Mouse (Mus musculus): ENCODE data around the gene Spsb4. TPM values are rescaled to one million over a fixed set of nuclear protein-coding genes. Genes with fewer than 3 reads are reported as not detected.

Spsb4 gene
- polyA plus RNA-seq, 1 experiment from 2014 or later, result 6.1 TPM

- WGBS, result 82% methylated on average over 7 of the region's 7 CpGs
- H3K4me3 ChIP-seq (ENCODE audit: low read depth, low read length), result no peak overlapping the region
- H3K27me3 ChIP-seq (ENCODE audit: control insufficient read depth, insufficient read depth, low read length), result no peaks in the 10 kb centered on the region
- TF ChIP-seq EP300 (optimal IDR thresholded peaks at IDR 0.05) (no peak), CTCF (IDR thresholded peaks at IDR 0.05; ENCODE audit: low read depth) (no peak)
- no peak overlapping the region for H3K4me2 ChIP-seq (replicated peaks; ENCODE audit: low read depth)
- H3K9ac ChIP-seq (ENCODE audit: low read length), result no peak overlapping the region
- H3K27ac ChIP-seq (replicated peaks), result no peak overlapping the region
- H3K9me3 ChIP-seq (ENCODE audit: control insufficient read depth, low read length), result no peaks in the 10 kb centered on the region
- DNase-seq (ENCODE audit: low spot score), result no peak
- H3K36me3 ChIP-seq (ENCODE audit: control insufficient read depth, insufficient read depth, low read length), result no peaks in the 10 kb centered on the region
- no peaks in the 10 kb centered on the region for H3K4me1 ChIP-seq (replicated peaks; ENCODE audit: control insufficient read depth, insufficient read depth)
- ATAC-seq (ENCODE audit: low FRiP score, low TSS enrichment), result no peak
These were observed 18.0 kb upstream of the Spsb4 start for GRCm38 (mm10) chr9:97036656-97037055.

- Histone ChIP-seq H3K36me3 (ENCODE audit: control insufficient read depth, insufficient read depth, low read length) (no peaks in the 10 kb centered on the region), H3K9ac (ENCODE audit: low read length) (no peak overlapping the region), H3K4me1 (replicated peaks; ENCODE audit: control insufficient read depth, insufficient read depth) (no peaks in the 10 kb centered on the region), H3K9me3 (ENCODE audit: control insufficient read depth, low read length) (no peaks in the 10 kb centered on the region), H3K27me3 (ENCODE audit: control insufficient read depth, insufficient read depth, low read length) (no peaks in the 10 kb centered on the region), H3K4me2 (replicated peaks; ENCODE audit: low read depth) (no peak overlapping the region), H3K4me3 (ENCODE audit: low read depth, low read length) (no peak overlapping the region), H3K27ac (replicated peaks) (no peak overlapping the region)
- no peak for DNase-seq (ENCODE audit: low spot score)
- 76% methylated on average over 12 of the region's 12 CpGs for WGBS
- no peak for ATAC-seq (ENCODE audit: low FRiP score, low TSS enrichment)
- TF ChIP-seq CTCF (IDR thresholded peaks at IDR 0.05; ENCODE audit: low read depth) (no peak), EP300 (optimal IDR thresholded peaks at IDR 0.05) (no peak)
These were observed 8.7 kb upstream of the Spsb4 start for GRCm38 (mm10) chr9:97027361-97027760.

GRCm38 (mm10) chr9:97026006-97026405 is 7.4 kb upstream of the Spsb4 start:
- ATAC-seq (ENCODE audit: low FRiP score, low TSS enrichment) (no peak), DNase-seq (ENCODE audit: low spot score) (no peak)
- TF ChIP-seq CTCF (IDR thresholded peaks at IDR 0.05; ENCODE audit: low read depth) (no peak), EP300 (optimal IDR thresholded peaks at IDR 0.05) (no peak)
- Histone ChIP-seq H3K4me3 (ENCODE audit: low read depth, low read length) (no peak overlapping the region), H3K4me2 (replicated peaks; ENCODE audit: low read depth) (no peak overlapping the region), H3K36me3 (ENCODE audit: control insufficient read depth, insufficient read depth, low read length) (no peaks in the 10 kb centered on the region), H3K9ac (ENCODE audit: low read length) (no peak overlapping the region), H3K4me1 (replicated peaks; ENCODE audit: control insufficient read depth, insufficient read depth) (no peaks in the 10 kb centered on the region), H3K27ac (replicated peaks) (no peak overlapping the region), H3K9me3 (ENCODE audit: control insufficient read depth, low read length) (no peaks in the 10 kb centered on the region), H3K27me3 (ENCODE audit: control insufficient read depth, insufficient read depth, low read length) (no peaks in the 10 kb centered on the region)
- WGBS, result 69% methylated on average over 4 of the region's 4 CpGs

- Histone ChIP-seq H3K4me1 (replicated peaks; ENCODE audit: control insufficient read depth, insufficient read depth) (no peaks in the 10 kb centered on the region), H3K9ac (ENCODE audit: low read length) (no peak overlapping the region), H3K27me3 (ENCODE audit: control insufficient read depth, insufficient read depth, low read length) (no peaks in the 10 kb centered on the region; the same call in 1 of the 2 replicates), H3K4me2 (replicated peaks; ENCODE audit: low read depth) (no peak overlapping the region), H3K27ac (replicated peaks) (no peak overlapping the region), H3K9me3 (ENCODE audit: control insufficient read depth, low read length) (no peaks in the 10 kb centered on the region), H3K36me3 (ENCODE audit: control insufficient read depth, insufficient read depth, low read length) (no peaks in the 10 kb centered on the region), H3K4me3 (ENCODE audit: low read depth, low read length) (no peak overlapping the region)
- no peak for DNase-seq (ENCODE audit: low spot score)
- TF ChIP-seq EP300 (optimal IDR thresholded peaks at IDR 0.05) (no peak), CTCF (IDR thresholded peaks at IDR 0.05; ENCODE audit: low read depth) (no peak)
- no peak for ATAC-seq (ENCODE audit: low FRiP score, low TSS enrichment)
- WGBS, result 79% methylated on average over 7 of the region's 7 CpGs
These were observed 5.8 kb upstream of the Spsb4 start for GRCm38 (mm10) chr9:97024451-97024850.

GRCm38 (mm10) chr9:97022948-97023347 is 4.3 kb upstream of the Spsb4 start:
- H3K4me3 ChIP-seq (ENCODE audit: low read depth, low read length), result no peak overlapping the region
- H3K36me3 ChIP-seq (ENCODE audit: control insufficient read depth, insufficient read depth, low read length), result no peaks in the 10 kb centered on the region
- H3K27me3 ChIP-seq (ENCODE audit: control insufficient read depth, insufficient read depth, low read length), result peaks cover 1% of the 10 kb centered on the region; the same call in 1 of the 2 replicates
- 88% methylated on average over 4 of the region's 4 CpGs for WGBS
- H3K4me1 ChIP-seq (replicated peaks; ENCODE audit: control insufficient read depth, insufficient read depth), result no peaks in the 10 kb centered on the region
- H3K27ac ChIP-seq (replicated peaks), result no peak overlapping the region
- no peak for TF ChIP-seq EP300 (optimal IDR thresholded peaks at IDR 0.05)
- ATAC-seq (ENCODE audit: low FRiP score, low TSS enrichment), result no peak
- DNase-seq (ENCODE audit: low spot score), result no peak
- H3K9ac ChIP-seq (ENCODE audit: low read length), result no peak overlapping the region
- no peak overlapping the region for H3K4me2 ChIP-seq (replicated peaks; ENCODE audit: low read depth)
- H3K9me3 ChIP-seq (ENCODE audit: control insufficient read depth, low read length), result no peaks in the 10 kb centered on the region

GRCm38 (mm10) chr9:97022371-97022770 is 3.7 kb upstream of the Spsb4 start:
- no peak for DNase-seq (ENCODE audit: low spot score)
- H3K36me3 ChIP-seq (ENCODE audit: control insufficient read depth, insufficient read depth, low read length), result no peaks in the 10 kb centered on the region
- H3K4me2 ChIP-seq (replicated peaks; ENCODE audit: low read depth), result no peak overlapping the region
- peaks cover 3% of the 10 kb centered on the region; the same call in 1 of the 2 replicates for H3K27me3 ChIP-seq (ENCODE audit: control insufficient read depth, insufficient read depth, low read length)
- 96% methylated on average over 5 of the region's 5 CpGs for WGBS
- 0 out of 2 replicates have a peak, but pooled peaks cover 2% of the 10 kb centered on the region for H3K4me1 ChIP-seq (replicated peaks; ENCODE audit: control insufficient read depth, insufficient read depth)
- ATAC-seq (ENCODE audit: low FRiP score, low TSS enrichment), result no peak
- TF ChIP-seq EP300 (optimal IDR thresholded peaks at IDR 0.05) (no peak), CTCF (IDR thresholded peaks at IDR 0.05; ENCODE audit: low read depth) (no peak)
- no peak overlapping the region for H3K9ac ChIP-seq (ENCODE audit: low read length)
- no peak overlapping the region for H3K4me3 ChIP-seq (ENCODE audit: low read depth, low read length)
- H3K27ac ChIP-seq (replicated peaks), result no peak overlapping the region
- no peaks in the 10 kb centered on the region for H3K9me3 ChIP-seq (ENCODE audit: control insufficient read depth, low read length)
